In genomic region chr14:117909046-117909445, GRCm38 (mm10) we compare ENCODE assay signal across 16 mouse cellular contexts.
DNase-seq lines count a peak whose midpoint lies in the region; ATAC-seq and TF ChIP-seq lines count a peak whose summit lies in the region.
"Had no signal": no experiment of that assay in that cellular context is flagged by ENCODE, and none has a peak within 500 bp of the region (broad histone marks: within the 10 kb centered on the region; RNA-seq: fewer than 3 reads in every experiment).

No protein-coding gene starts in this region.

- H3K4me2 ChIP-seq in kidney, embryonic 15.5 days, result no peak overlapping the region
- no peak overlapping the region for H3K4me2 ChIP-seq in limb, embryonic 14.5 days (replicated peaks; ENCODE audit: low read depth, low read length, severe bottlenecking)
- no peak overlapping the region for H3K4me2 ChIP-seq in liver, embryonic 11.5 days
- H3K4me2 ChIP-seq: embryonic facial prominence, embryonic 15.5 days; forebrain, embryonic 15.5 days; hindbrain, embryonic 15.5 days; lung, embryonic 15.5 days had no signal

- intact Hi-C loops in gastrocnemius, postnatal 14 days (cut with DNase I; ENCODE audit: low total_unique reads), result no loop called here

- no peaks in the 10 kb centered on the region for H3K9me3 ChIP-seq in kidney, embryonic 15.5 days (replicated peaks)
- H3K9me3 ChIP-seq in limb, embryonic 14.5 days (ENCODE audit: control insufficient read depth, low read length), result no peaks in the 10 kb centered on the region
- H3K9me3 ChIP-seq in liver, embryonic 11.5 days (ENCODE audit: control insufficient read depth, low read length), result no peaks in the 10 kb centered on the region
- H3K9me3 ChIP-seq: embryonic facial prominence, embryonic 15.5 days; forebrain, embryonic 15.5 days; hindbrain, embryonic 15.5 days; lung, embryonic 15.5 days had no signal

- TF ChIP-seq POLR2A in limb, embryonic 14.5 days (IDR thresholded peaks at IDR 0.05; ENCODE audit: borderline replicate concordance, extremely low read depth, insufficient read depth, insufficient read length), result no peak

- DNase-seq in gastrocnemius, adult 18-20 months (ENCODE audit: low spot score), result peak; percentile 71
- no peak for DNase-seq in gastrocnemius, postnatal 14 days
- DNase-seq in kidney, postnatal 36 days, result no peak
- DNase-seq in fibroblast of lung, adult 2 months (ENCODE audit: low read depth), result peak; percentile 60
- DNase-seq in limb, embryonic 14.5 days (ENCODE audit: low spot score), result peak; percentile 48
- no peak for DNase-seq in liver, embryonic 11.5 days (ENCODE audit: low spot score)
- DNase-seq: cerebellum, adult 18-20 months; liver; midbrain, embryonic 14.5 days had no signal

- ATAC-seq in kidney, embryonic 15.5 days (replicated peaks; ENCODE audit: low FRiP score), result no peak
- ATAC-seq in limb, embryonic 14.5 days (ENCODE audit: low FRiP score, low read depth), result peak; percentile 25; the same call in 1 of the 2 replicates
- no peak for ATAC-seq in frontal cortex, adult (ENCODE audit: low TSS enrichment)
- ATAC-seq in liver, embryonic 11.5 days (replicated peaks; ENCODE audit: low FRiP score), result no peak
- ATAC-seq: forebrain, embryonic 15.5 days; intestine, postnatal 0 days had no signal

- no peak overlapping the region for H3K4me3 ChIP-seq in kidney, embryonic 15.5 days (replicated peaks)
- no peak overlapping the region for H3K4me3 ChIP-seq in limb, embryonic 14.5 days (replicated peaks; ENCODE audit: low read length)
- no peak overlapping the region for H3K4me3 ChIP-seq in liver, embryonic 11.5 days (ENCODE audit: low read depth, low read length)
- H3K4me3 ChIP-seq: embryonic facial prominence, embryonic 15.5 days; forebrain, embryonic 15.5 days; hindbrain, embryonic 15.5 days; lung, embryonic 15.5 days had no signal

- H3K9ac ChIP-seq in kidney, embryonic 15.5 days, result no peak overlapping the region
- H3K9ac ChIP-seq in limb, embryonic 14.5 days (ENCODE audit: low read depth, low read length, severe bottlenecking), result no peak overlapping the region
- no peak overlapping the region for H3K9ac ChIP-seq in liver, embryonic 11.5 days (ENCODE audit: low read depth, low read length)
- H3K9ac ChIP-seq: embryonic facial prominence, embryonic 15.5 days; forebrain, embryonic 15.5 days; hindbrain, embryonic 15.5 days; lung, embryonic 15.5 days had no signal

- peaks cover 41% of the 10 kb centered on the region for H3K4me1 ChIP-seq in kidney, embryonic 15.5 days
- peaks cover 27% of the 10 kb centered on the region for H3K4me1 ChIP-seq in limb, embryonic 14.5 days (ENCODE audit: control insufficient read depth, insufficient read depth, low read length)
- H3K4me1 ChIP-seq in liver, embryonic 11.5 days (replicated peaks; ENCODE audit: control insufficient read depth, insufficient read depth, low read length), result peaks cover 7% of the 10 kb centered on the region

- H3K36me3 ChIP-seq in kidney, embryonic 15.5 days, result no peaks in the 10 kb centered on the region
- no peaks in the 10 kb centered on the region for H3K36me3 ChIP-seq in limb, embryonic 14.5 days (ENCODE audit: control insufficient read depth, insufficient read depth, low read length)
- no peaks in the 10 kb centered on the region for H3K36me3 ChIP-seq in liver, embryonic 11.5 days (ENCODE audit: control insufficient read depth, insufficient read depth, low read length)
- H3K36me3 ChIP-seq: embryonic facial prominence, embryonic 15.5 days; forebrain, embryonic 15.5 days; hindbrain, embryonic 15.5 days; lung, embryonic 15.5 days had no signal

- 39% methylated on average over 4 of the region's 4 CpGs for WGBS in kidney, embryonic 15.5 days
- WGBS in limb, embryonic 14.5 days, result 51% methylated on average over 4 of the region's 4 CpGs
- WGBS in liver, embryonic 11.5 days, result 82% methylated on average over 4 of the region's 4 CpGs

- no peaks in the 10 kb centered on the region for H3K27me3 ChIP-seq in kidney, embryonic 15.5 days
- no peaks in the 10 kb centered on the region for H3K27me3 ChIP-seq in limb, embryonic 14.5 days (ENCODE audit: control insufficient read depth, insufficient read depth, low read length)
- no peaks in the 10 kb centered on the region for H3K27me3 ChIP-seq in liver, embryonic 11.5 days (replicated peaks; ENCODE audit: control insufficient read depth, insufficient read depth, low read length)
- H3K27me3 ChIP-seq: embryonic facial prominence, embryonic 15.5 days; forebrain, embryonic 15.5 days; hindbrain, embryonic 15.5 days; lung, embryonic 15.5 days had no signal

- H3K27ac ChIP-seq in kidney, embryonic 15.5 days, result peak overlapping the region; percentile 83
- no peak overlapping the region for H3K27ac ChIP-seq in limb, embryonic 14.5 days (replicated peaks; ENCODE audit: low read depth, low read length)
- H3K27ac ChIP-seq in liver, embryonic 11.5 days (ENCODE audit: low read depth, low read length), result no peak overlapping the region
- H3K27ac ChIP-seq: embryonic facial prominence, embryonic 15.5 days; forebrain, embryonic 15.5 days; hindbrain, embryonic 15.5 days; lung, embryonic 15.5 days had no signal

Comparison
In these comparisons a context has a peak if more than half of its experiments do, and no peak if none do; other contexts are left out.
1. DNase-seq: peak in gastrocnemius, adult 18-20 months (single experiment), fibroblast of lung, adult 2 months (single experiment) and limb, embryonic 14.5 days (single experiment); none in gastrocnemius, postnatal 14 days (single experiment), kidney, postnatal 36 days (0 of 2) and liver, embryonic 11.5 days (single experiment).